8 mouse cellular contexts compared by ENCODE assay signal in the genomic region with DNA sequence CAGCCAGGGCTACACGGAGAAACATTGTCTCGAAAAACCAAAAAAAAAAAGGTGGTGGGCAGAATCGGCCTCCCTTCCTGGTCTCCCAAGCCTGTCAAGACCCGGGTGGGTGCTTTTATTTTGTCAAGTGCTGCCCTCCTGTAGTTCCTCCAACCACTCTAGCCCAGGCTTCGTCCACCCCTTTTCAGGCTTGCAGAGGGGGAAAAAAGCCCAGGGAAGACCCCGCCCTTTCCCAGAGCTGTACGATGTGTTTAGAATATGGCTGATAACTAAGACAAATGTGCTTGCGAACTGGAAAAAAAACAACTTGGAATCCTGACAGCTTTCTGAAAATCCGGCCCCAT. TPM values are rescaled to one million over a fixed set of nuclear protein-coding genes. Genes with fewer than 3 reads are reported as not detected.
DNase-seq lines count a peak whose midpoint lies in the region; ATAC-seq and TF ChIP-seq lines count a peak whose summit lies in the region.

No protein-coding gene starts in this region.

- H3K4me3 ChIP-seq in heart, embryonic 13.5 days: peak overlapping the region; percentile 47
- peak overlapping the region; percentile 73 for H3K4me3 ChIP-seq in ES-Bruce4 (ENCODE audit: low read depth, low read length)
- H3K4me3 ChIP-seq in forebrain, embryonic 13.5 days: peak overlapping the region; percentile 33
- H3K4me3 ChIP-seq in liver, embryonic 15.5 days (replicated peaks): peak overlapping the region; percentile 58

- 0 out of 2 replicates have a peak, but pooled peaks have one; percentile 18 for ATAC-seq in heart, embryonic 13.5 days (ENCODE audit: extremely low read depth, insufficient number of reproducible peaks, low FRiP score, low TSS enrichment)
- peak; percentile 44 for ATAC-seq in forebrain, embryonic 13.5 days
- ATAC-seq in liver, embryonic 15.5 days (ENCODE audit: insufficient read depth): peak; percentile 14; the same call in 1 of the 2 replicates

- 37% methylated on average over 9 of the region's 9 CpGs for WGBS in heart, embryonic 13.5 days
- 45% methylated on average over 9 of the region's 9 CpGs for WGBS in forebrain, embryonic 13.5 days
- 37% methylated on average over 9 of the region's 9 CpGs for WGBS in liver, embryonic 15.5 days (ENCODE audit: insufficient replicate concordance)

- H3K27ac ChIP-seq in heart, embryonic 13.5 days (replicated peaks): peak overlapping the region; percentile 92
- H3K27ac ChIP-seq in ES-Bruce4 (ENCODE audit: insufficient read depth, low read length): peak overlapping the region; percentile 89
- H3K27ac ChIP-seq in forebrain, embryonic 13.5 days: peak overlapping the region; percentile 88
- H3K27ac ChIP-seq in liver, embryonic 15.5 days (replicated peaks): peak overlapping the region; percentile 88

- peak overlapping the region; percentile 72 for H3K9ac ChIP-seq in heart, embryonic 13.5 days
- peak overlapping the region; percentile 94 for H3K9ac ChIP-seq in ES-Bruce4 (ENCODE audit: low read depth, poor library complexity, severe bottlenecking)
- H3K9ac ChIP-seq in forebrain, embryonic 13.5 days: peak overlapping the region; percentile 46; the same call in 1 of the 2 replicates
- peak overlapping the region; percentile 58 for H3K9ac ChIP-seq in liver, embryonic 15.5 days

- peaks cover 7% of the 10 kb centered on the region; the same call in 1 of the 2 replicates for H3K4me1 ChIP-seq in heart, embryonic 13.5 days
- no peaks in the 10 kb centered on the region for H3K4me1 ChIP-seq in ES-Bruce4 (ENCODE audit: control insufficient read depth, insufficient read depth, low read length)
- H3K4me1 ChIP-seq in forebrain, embryonic 13.5 days: peaks cover 4% of the 10 kb centered on the region
- H3K4me1 ChIP-seq in liver, embryonic 15.5 days (replicated peaks): peaks cover 14% of the 10 kb centered on the region

- intact Hi-C loops in heart, postnatal 14 days (cut with DNase I): loop anchor here (5.0 kb wide), 1 partner anchor 85 kb away; no protein-coding TSS in a partner anchor

- TF ChIP-seq CTCF in ES-Bruce4 (IDR thresholded peaks at IDR 0.05; ENCODE audit: low read depth, low read length): no peak

- no peaks in the 10 kb centered on the region for H3K9me3 ChIP-seq in heart, embryonic 13.5 days
- H3K9me3 ChIP-seq in ES-Bruce4 (replicated peaks; ENCODE audit: control insufficient read depth, insufficient read depth, low read length, poor library complexity, severe bottlenecking): no peaks in the 10 kb centered on the region; the same call in 1 of the 2 replicates
- no peaks in the 10 kb centered on the region for H3K9me3 ChIP-seq in forebrain, embryonic 13.5 days (replicated peaks)
- H3K9me3 ChIP-seq in liver, embryonic 15.5 days (replicated peaks): no peaks in the 10 kb centered on the region

- TF ChIP-seq POLR2A in ES-Bruce4 (IDR thresholded peaks at IDR 0.05; ENCODE audit: insufficient read depth, low read length): no peak

- H3K4me2 ChIP-seq in heart, embryonic 13.5 days: peak overlapping the region; percentile 61
- peak overlapping the region; percentile 51 for H3K4me2 ChIP-seq in forebrain, embryonic 13.5 days
- H3K4me2 ChIP-seq in liver, embryonic 15.5 days: peak overlapping the region; percentile 83

- DNase-seq in heart, postnatal 14 days: no peak
- no peak for DNase-seq in right cerebral cortex, adult 2 months (ENCODE audit: low spot score in 2 of 2)
- no peak for DNase-seq in spleen, postnatal 14 days (ENCODE audit: low spot score in 2 of 2)
- DNase-seq in ovary, postnatal 14 days (ENCODE audit: low spot score): no peak

- no peaks in the 10 kb centered on the region for H3K36me3 ChIP-seq in heart, embryonic 13.5 days
- H3K36me3 ChIP-seq in ES-Bruce4 (ENCODE audit: control insufficient read depth, insufficient read depth, low read length, poor library complexity, severe bottlenecking): no peaks in the 10 kb centered on the region
- H3K36me3 ChIP-seq in forebrain, embryonic 13.5 days (ENCODE audit: poor library complexity, severe bottlenecking): no peaks in the 10 kb centered on the region
- no peaks in the 10 kb centered on the region for H3K36me3 ChIP-seq in liver, embryonic 15.5 days (replicated peaks)

- H3K27me3 ChIP-seq in heart, embryonic 13.5 days (replicated peaks): 0 out of 2 replicates have a peak, but pooled peaks cover 3% of the 10 kb centered on the region
- H3K27me3 ChIP-seq in ES-Bruce4 (ENCODE audit: control insufficient read depth, insufficient read depth, low read length, poor library complexity, severe bottlenecking): no peaks in the 10 kb centered on the region
- no peaks in the 10 kb centered on the region for H3K27me3 ChIP-seq in forebrain, embryonic 13.5 days
- H3K27me3 ChIP-seq in liver, embryonic 15.5 days: no peaks in the 10 kb centered on the region

- TF ChIP-seq EP300 in ES-Bruce4 (IDR thresholded peaks at IDR 0.05; ENCODE audit: insufficient read depth, low read depth, low read length): no peak

RNA-seq across cellular contexts. Expression of gene Nlgn3, which starts 33.0 kb away (rescaled TPM):
- polyA plus RNA-seq in heart, embryonic 13.5 days (2015; fragmentation: Nextera tagmentation; extraction: Ambion mirVana): 2.0 and 2.5 TPM in 2 replicates
- total RNA-seq in heart, postnatal 14 days (2021): under 1 TPM; 0.51 to 0.69 TPM
- polyA plus RNA-seq in ES-Bruce4 (2011; ENCODE audit: insufficient read depth, insufficient read length, low read depth, missing spikeins): 0.58 and 0.70 TPM in 2 replicates
- 33.8 and 43.0 TPM in 2 replicates for polyA plus RNA-seq in forebrain, embryonic 13.5 days (2015; fragmentation: Nextera tagmentation; extraction: Ambion mirVana)
- 0.06 and 0.08 TPM in 2 replicates for polyA plus RNA-seq in liver, embryonic 15.5 days (2015; fragmentation: Nextera tagmentation; extraction: Ambion mirVana)

RNA-seq across cellular contexts. Expression of gene Gjb1, which starts 44.2 kb away (rescaled TPM):
- 0.39 and 2.0 TPM in 2 replicates for polyA plus RNA-seq in heart, embryonic 13.5 days (2015; fragmentation: Nextera tagmentation; extraction: Ambion mirVana)
- total RNA-seq in heart, postnatal 14 days (2021): not detected
- 2.0 and 2.1 TPM in 2 replicates for polyA plus RNA-seq in ES-Bruce4 (2011; ENCODE audit: insufficient read depth, insufficient read length, low read depth, missing spikeins)
- 0.23 and 0.25 TPM in 2 replicates for polyA plus RNA-seq in forebrain, embryonic 13.5 days (2015; fragmentation: Nextera tagmentation; extraction: Ambion mirVana)
- polyA plus RNA-seq in liver, embryonic 15.5 days (2015; fragmentation: Nextera tagmentation; extraction: Ambion mirVana): 111 and 148 TPM in 2 replicates

RNA-seq across cellular contexts. Expression of gene Med12, which starts 58.2 kb away (rescaled TPM):
- 19.9 and 21.6 TPM in 2 replicates for polyA plus RNA-seq in heart, embryonic 13.5 days (2015; fragmentation: Nextera tagmentation; extraction: Ambion mirVana)
- 10 to 100 TPM; 22.5 to 25.8 TPM for total RNA-seq in heart, postnatal 14 days (2021)
- polyA plus RNA-seq in ES-Bruce4 (2011; ENCODE audit: insufficient read depth, insufficient read length, low read depth, missing spikeins): 38.6 and 41.7 TPM in 2 replicates
- polyA plus RNA-seq in forebrain, embryonic 13.5 days (2015; fragmentation: Nextera tagmentation; extraction: Ambion mirVana): 31.3 and 31.7 TPM in 2 replicates
- polyA plus RNA-seq in liver, embryonic 15.5 days (2015; fragmentation: Nextera tagmentation; extraction: Ambion mirVana): 21.4 and 23.1 TPM in 2 replicates

Comparison
In these comparisons a context has a peak if more than half of its experiments do, and no peak if none do; other contexts are left out.
1. RNA of gene Gjb1, which starts 44.2 kb away (polyA plus RNA-seq): 111 to 148 TPM in liver, embryonic 15.5 days; 2.0 to 2.1 TPM in ES-Bruce4, 0.39 to 2.0 TPM in heart, embryonic 13.5 days and 0.23 to 0.25 TPM in forebrain, embryonic 13.5 days; every median in the first group is over 10 times any median in the second.
2. Peak in every context shown above with its lines, with median percentiles within 50 percentile points of each other: ATAC-seq, H3K27ac ChIP-seq, H3K4me2 ChIP-seq, H3K4me3 ChIP-seq and H3K9ac ChIP-seq.